Comparison of ENCODE assay signal across 23 mouse cellular contexts in genomic region chr10:87084236-87084635, GRCm38 (mm10). TPM values are rescaled to one million over a fixed set of nuclear protein-coding genes. Genes with fewer than 3 reads are reported as not detected.
DNase-seq lines count a peak whose midpoint lies in the region; ATAC-seq and TF ChIP-seq lines count a peak whose summit lies in the region.
"Had no signal": no experiment of that assay in that cellular context is flagged by ENCODE, and none has a peak within 500 bp of the region (broad histone marks: within the 10 kb centered on the region; RNA-seq: fewer than 3 reads in every experiment).

No protein-coding gene starts in this region.

- H3K27ac ChIP-seq in lung, postnatal 0 days (ENCODE audit: low read length), result no peak overlapping the region
- no peak overlapping the region for H3K27ac ChIP-seq in hindbrain, embryonic 11.5 days (ENCODE audit: low read depth, low read length)
- H3K27ac ChIP-seq: embryonic facial prominence, embryonic 15.5 days; forebrain, embryonic 13.5 days; hindbrain, postnatal 0 days; limb, embryonic 15.5 days; neural tube, embryonic 13.5 days had no signal

- DNase-seq in lung, postnatal 10 days, result peak; percentile 10
- no peak for DNase-seq in lung, postnatal 0 days (ENCODE audit: low spot score)
- peak; percentile 20 to 45 for DNase-seq in frontal cortex, postnatal 25 days (ENCODE audit: low spot score in 2 of 2)
- peak; percentile 76 to 81 for DNase-seq in left cerebral cortex, adult 18-20 months (ENCODE audit: low spot score in 2 of 2)
- peak; percentile 67 to 78 for DNase-seq in right cerebral cortex, postnatal 10 days (ENCODE audit: low spot score in 2 of 2)
- DNase-seq in hindbrain, embryonic 11.5 days (ENCODE audit: low spot score), result no peak
- no peak for DNase-seq in cerebellum, adult 9-11 months
- DNase-seq: cerebellum, adult 2 months; gastrocnemius, postnatal 10 days; heart, postnatal 36 days; kidney, adult 18-20 months; kidney, postnatal 4 days; liver, postnatal 0 days; retina, postnatal 1 day had no signal

- no peaks in the 10 kb centered on the region for H3K4me1 ChIP-seq in lung, postnatal 0 days (ENCODE audit: insufficient read depth, low read depth, low read length)
- H3K4me1 ChIP-seq in hindbrain, embryonic 11.5 days (replicated peaks; ENCODE audit: control insufficient read depth, insufficient read depth, low read length), result no peaks in the 10 kb centered on the region
- H3K4me1 ChIP-seq: embryonic facial prominence, embryonic 15.5 days; forebrain, embryonic 13.5 days; heart, embryonic 12.5 days; limb, embryonic 15.5 days; neural tube, embryonic 13.5 days had no signal

- H3K9ac ChIP-seq in lung, postnatal 0 days (replicated peaks; ENCODE audit: low read depth), result no peak overlapping the region
- H3K9ac ChIP-seq in hindbrain, embryonic 11.5 days (ENCODE audit: low read depth, low read length), result no peak overlapping the region
- H3K9ac ChIP-seq: embryonic facial prominence, embryonic 15.5 days; forebrain, embryonic 13.5 days; heart, embryonic 12.5 days; limb, embryonic 15.5 days; liver, postnatal 0 days; neural tube, embryonic 13.5 days had no signal

- H3K9me3 ChIP-seq in lung, postnatal 0 days (ENCODE audit: low read length), result no peaks in the 10 kb centered on the region
- no peaks in the 10 kb centered on the region for H3K9me3 ChIP-seq in hindbrain, embryonic 11.5 days (ENCODE audit: control insufficient read depth, low read length)
- H3K9me3 ChIP-seq: embryonic facial prominence, embryonic 15.5 days; forebrain, embryonic 13.5 days; heart, embryonic 12.5 days; limb, embryonic 15.5 days; neural tube, embryonic 13.5 days had no signal

- whole genome bisulfite sequencing in lung, postnatal 0 days, result 56% methylated on average over 6 of the region's 6 CpGs
- WGBS in hindbrain, embryonic 11.5 days, result 93% methylated on average over 6 of the region's 6 CpGs

- no peak for ATAC-seq in lung, postnatal 0 days
- ATAC-seq in hindbrain, embryonic 11.5 days (ENCODE audit: low FRiP score), result no peak
- ATAC-seq in megakaryocyte-erythroid progenitor cell, adult 5-6 weeks (replicated peaks; ENCODE audit: low FRiP score, low TSS enrichment, poor library complexity, severe bottlenecking), result no peak
- ATAC-seq: forebrain, embryonic 13.5 days; hindbrain, postnatal 0 days; liver, postnatal 0 days had no signal

- H3K4me3 ChIP-seq in lung, postnatal 0 days (ENCODE audit: low read depth, low read length), result no peak overlapping the region
- H3K4me3 ChIP-seq in hindbrain, embryonic 11.5 days (ENCODE audit: low read depth, low read length), result no peak overlapping the region
- H3K4me3 ChIP-seq: embryonic facial prominence, embryonic 15.5 days; forebrain, embryonic 13.5 days; heart, embryonic 12.5 days; limb, embryonic 15.5 days; neural tube, embryonic 13.5 days had no signal

- TF ChIP-seq EP300 in lung, postnatal 0 days (IDR thresholded peaks at IDR 0.05), result no peak

- H3K27me3 ChIP-seq in lung, postnatal 0 days (replicated peaks; ENCODE audit: insufficient read depth, low read length), result no peaks in the 10 kb centered on the region
- H3K27me3 ChIP-seq in hindbrain, embryonic 11.5 days (ENCODE audit: control insufficient read depth, insufficient read depth, low read length), result no peaks in the 10 kb centered on the region
- H3K27me3 ChIP-seq: embryonic facial prominence, embryonic 15.5 days; forebrain, embryonic 13.5 days; heart, embryonic 12.5 days; limb, embryonic 15.5 days; neural tube, embryonic 13.5 days had no signal

- no peak overlapping the region for H3K4me2 ChIP-seq in lung, postnatal 0 days (replicated peaks; ENCODE audit: low read depth, low read length)
- H3K4me2 ChIP-seq in hindbrain, embryonic 11.5 days (replicated peaks; ENCODE audit: low read depth, low read length), result no peak overlapping the region
- H3K4me2 ChIP-seq: embryonic facial prominence, embryonic 15.5 days; forebrain, embryonic 13.5 days; heart, embryonic 12.5 days; limb, embryonic 15.5 days; neural tube, embryonic 13.5 days had no signal

- H3K36me3 ChIP-seq in lung, postnatal 0 days (ENCODE audit: insufficient read depth, low read length), result no peaks in the 10 kb centered on the region
- no peaks in the 10 kb centered on the region for H3K36me3 ChIP-seq in hindbrain, embryonic 11.5 days (ENCODE audit: control insufficient read depth, insufficient read depth, low read length)
- H3K36me3 ChIP-seq: embryonic facial prominence, embryonic 15.5 days; heart, embryonic 12.5 days; limb, embryonic 15.5 days; neural tube, embryonic 13.5 days had no signal

- no peak for TF ChIP-seq CTCF in lung, postnatal 0 days (IDR thresholded peaks at IDR 0.05)

RNA-seq across cellular contexts. Expression of gene 1700113H08Rik, which starts 26.4 kb away (rescaled TPM):
- polyA plus RNA-seq in lung, postnatal 0 days (2015; fragmentation: Nextera tagmentation; extraction: Ambion mirVana), result not detected in 2 replicates
- total RNA-seq in left cerebral cortex, adult 18-20 months (2021), result not detected
- 0.14 and 0.42 TPM in 2 replicates for polyA plus RNA-seq in hindbrain, embryonic 11.5 days (2014; fragmentation: Nextera tagmentation; extraction: Ambion mirVana)
- 3.1 TPM in 1 of 2 replicates, not detected in the other for total RNA-seq in megakaryocyte-erythroid progenitor cell, adult 5-6 weeks (2014; fragmentation: Nextera tagmentation)
- total RNA-seq in megakaryocyte-erythroid progenitor cell, adult 5-6 weeks (2017), result not detected in 2 replicates
- total RNA-seq: adrenal gland, adult 18-20 months; heart, postnatal 36 days; megakaryocyte, adult 5-6 weeks had no signal
- polyA plus RNA-seq: cerebellum, adult 2 months; embryonic facial prominence, embryonic 15.5 days; heart, embryonic 12.5 days; limb, embryonic 15.5 days; liver, postnatal 0 days had no signal

Comparison
In these comparisons a context has a peak if more than half of its experiments do, and no peak if none do; other contexts are left out.
1. DNase-seq: peak in lung, postnatal 10 days (single experiment), frontal cortex, postnatal 25 days (2 of 2), left cerebral cortex, adult 18-20 months (2 of 2) and right cerebral cortex, postnatal 10 days (2 of 2); none in lung, postnatal 0 days (single experiment), hindbrain, embryonic 11.5 days (single experiment) and cerebellum, adult 9-11 months (single experiment).